Mouse (Mus musculus) c-Kit-positive CD71-negative TER-119-negative erythroid progenitor cells, embryonic 14.5 days (primary cell): ENCODE results near the gene Colgalt1.
A peak's percentile ranks its signal among the peaks of the same experiment; 100 is the strongest.

Experiments used
- DNase-seq: peaks from one replicate; pipeline ENCODE4 v3.0.0-alpha.2; 2013; ENCODE audit warnings: low read depth

Gene Colgalt1

DNA sequence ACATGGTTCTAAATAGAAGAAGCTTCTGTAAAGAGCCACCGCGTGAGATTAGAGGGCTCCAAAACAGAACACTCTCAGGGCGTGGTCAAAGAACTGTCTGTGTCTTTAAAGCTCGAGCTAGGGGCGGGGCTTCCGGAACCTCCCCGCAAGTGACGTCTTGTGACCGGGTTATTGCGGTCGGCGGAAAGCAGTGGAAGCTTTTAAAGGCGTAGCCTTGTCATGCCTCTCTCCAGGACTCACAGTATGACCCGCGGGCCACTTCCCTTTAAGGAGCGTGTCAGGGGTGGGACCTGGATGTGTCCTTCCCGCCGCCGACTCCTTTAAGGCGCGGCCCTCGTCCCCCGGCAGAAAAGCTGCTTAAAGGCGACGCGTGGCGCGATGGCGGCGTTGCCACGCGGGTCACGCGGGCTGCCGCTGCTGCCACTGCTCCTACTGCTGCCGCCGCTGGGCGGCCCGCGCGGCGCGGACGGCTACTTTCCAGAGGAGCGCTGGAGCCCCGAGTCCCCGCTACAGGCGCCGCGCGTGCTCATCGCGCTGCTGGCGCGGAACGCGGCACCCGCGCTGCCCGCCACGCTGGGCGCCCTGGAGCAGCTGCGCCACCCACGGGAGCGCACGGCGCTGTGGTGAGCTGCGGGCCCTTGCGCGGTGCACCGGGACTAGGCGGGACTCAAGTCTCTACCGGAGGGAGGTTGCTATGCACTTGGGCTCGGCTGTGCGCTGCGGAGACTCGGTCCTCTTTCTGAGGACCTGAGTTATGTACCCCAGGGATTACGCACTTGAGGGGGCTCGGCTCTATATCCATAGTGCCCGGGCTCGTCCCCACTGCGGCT is at the start of gene Colgalt1:
Colgalt1 (plus strand) TSS at position 177 of the 830 bp plus-strand sequence.
- peak; percentile 99 for DNase-seq

DNA sequence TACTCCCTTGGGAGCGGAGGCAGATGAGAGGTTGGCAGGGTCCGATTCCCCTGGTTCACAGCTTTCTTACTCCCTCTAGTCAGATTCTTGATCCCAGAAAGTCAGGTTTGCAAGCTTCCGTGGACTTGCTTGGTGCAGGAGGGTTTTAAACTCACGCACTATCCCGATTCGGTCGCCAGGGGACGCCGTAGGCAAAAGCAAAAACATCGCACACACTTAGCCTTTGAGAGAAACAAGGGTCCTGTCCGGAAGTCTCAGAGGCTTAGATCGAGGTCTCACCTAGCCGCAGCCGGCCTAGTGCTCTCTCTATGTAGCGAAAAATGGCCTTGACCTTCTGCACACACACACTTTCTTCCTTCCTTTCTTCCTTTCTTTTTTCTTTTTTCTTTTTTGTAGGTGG is 49.4 kb upstream of the Colgalt1 start:
- DNase-seq: peak; percentile 83

DNA sequence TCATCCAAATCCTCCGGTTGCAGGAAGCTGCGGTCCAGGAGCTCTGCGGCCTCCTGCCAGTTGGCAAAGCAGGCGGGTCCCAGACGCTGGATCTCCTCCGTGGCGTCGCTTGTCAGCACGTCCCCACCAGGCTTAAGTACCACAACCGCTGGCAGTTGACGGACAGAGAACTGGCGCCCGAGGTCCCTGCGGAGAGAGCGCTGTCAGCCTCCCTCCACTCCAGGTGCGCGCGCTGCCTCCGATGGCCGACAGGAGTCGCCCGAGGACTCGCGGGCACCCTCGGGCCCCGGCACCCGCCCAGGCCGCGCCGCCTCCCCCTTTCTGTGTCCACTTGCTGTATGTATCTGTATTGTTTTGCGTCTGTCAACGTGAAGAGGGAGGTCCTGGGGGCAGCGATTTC is 48.0 kb upstream of the Colgalt1 start:
- DNase-seq: peak; percentile 55

DNA sequence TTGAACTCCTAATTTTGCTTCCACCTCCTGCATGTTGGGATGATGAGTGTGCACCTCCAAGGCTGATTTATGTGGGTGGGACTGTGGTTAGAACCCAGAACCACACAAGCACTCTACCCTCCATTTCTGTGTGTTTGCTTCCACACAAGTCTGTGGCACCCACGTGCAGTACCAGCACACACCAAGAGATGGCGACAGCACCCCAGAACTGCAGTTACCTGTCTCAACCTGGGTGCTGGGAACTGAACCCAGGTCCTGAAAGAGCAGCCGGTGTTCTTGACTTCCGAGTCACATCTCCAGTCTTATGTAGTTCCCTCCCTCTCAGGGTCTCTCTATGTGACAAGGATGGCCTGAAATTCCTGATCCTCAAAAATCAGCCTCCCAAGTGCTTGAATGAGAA is 46.8 kb upstream of the Colgalt1 start:
- no peak for DNase-seq

DNA sequence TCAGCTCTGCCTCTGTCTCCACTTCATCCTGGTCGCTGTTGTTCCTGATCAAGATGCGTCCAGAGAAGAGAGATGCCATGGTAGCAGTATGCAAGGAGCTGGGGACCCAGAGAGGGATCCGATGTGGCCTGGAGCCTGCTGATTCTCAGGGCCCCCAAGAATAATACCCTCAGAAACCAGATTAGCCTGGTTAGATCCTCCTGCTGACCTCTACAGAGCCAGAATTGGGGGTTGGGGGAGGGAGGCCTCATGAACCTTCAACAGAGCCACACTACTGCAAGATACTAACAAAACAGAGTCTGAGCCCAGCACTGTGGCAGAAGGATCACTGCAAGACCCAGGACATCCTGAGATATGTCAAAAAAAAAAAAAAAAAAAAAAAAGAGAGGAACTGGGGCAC is 44.3 kb upstream of the Colgalt1 start, which contains the start of gene Nxnl1:
Nxnl1 (minus strand) TSS at position 101 of the 400 bp plus-strand sequence.
- DNase-seq: no peak

DNA sequence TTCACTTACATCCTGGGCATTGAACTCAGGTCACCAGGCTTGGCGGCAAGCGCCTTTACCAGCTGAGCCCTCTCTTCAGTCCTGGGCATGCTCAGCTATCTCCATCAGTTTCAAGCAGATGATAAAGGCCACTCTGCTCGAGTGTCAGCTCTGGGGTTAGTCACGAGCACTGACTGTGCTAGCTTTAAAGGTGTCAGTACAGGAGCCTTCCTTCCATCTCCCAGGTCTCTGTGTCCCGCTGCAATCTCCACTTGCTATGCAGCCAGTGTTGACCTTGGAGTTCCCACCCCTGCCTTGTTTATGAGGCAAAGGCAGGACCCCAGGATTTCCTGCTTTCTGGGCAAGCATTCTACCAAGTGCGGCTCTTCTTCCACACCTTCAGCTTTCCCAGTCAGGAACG is 43.2 kb upstream of the Colgalt1 start:
- no peak for DNase-seq

DNA sequence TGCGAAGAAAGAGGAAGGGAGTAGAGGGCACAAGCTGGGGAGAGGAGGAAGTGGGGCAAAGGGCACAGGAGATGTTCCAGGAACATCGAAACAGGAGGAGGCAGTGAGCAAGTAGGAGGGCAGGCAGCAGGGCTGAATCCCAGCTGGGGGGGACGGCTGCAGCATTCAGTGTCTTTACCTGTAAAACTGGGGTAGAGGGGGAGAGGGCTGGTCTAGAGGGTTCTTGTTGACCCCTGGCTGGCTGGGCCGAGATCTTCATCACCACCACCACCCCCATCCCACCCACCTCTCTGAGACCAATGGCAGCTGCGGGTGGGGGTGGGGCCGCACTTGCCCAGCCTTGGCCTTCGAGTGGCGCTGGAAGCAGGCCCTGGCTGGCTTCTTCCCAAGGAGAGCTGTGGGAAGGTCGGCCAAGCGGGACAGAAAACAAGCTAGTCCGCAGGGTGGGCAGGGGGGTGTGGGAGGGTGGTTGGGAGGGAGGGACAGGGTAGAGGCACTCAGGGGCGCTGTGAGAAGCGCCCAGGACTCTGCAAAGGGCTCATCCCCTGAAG is 42.3 kb upstream of the Colgalt1 start, which contains the start of gene Slc27a1:
Slc27a1 (plus strand) TSS at position 496 of the 551 bp plus-strand sequence.
- no peak for DNase-seq

DNA sequence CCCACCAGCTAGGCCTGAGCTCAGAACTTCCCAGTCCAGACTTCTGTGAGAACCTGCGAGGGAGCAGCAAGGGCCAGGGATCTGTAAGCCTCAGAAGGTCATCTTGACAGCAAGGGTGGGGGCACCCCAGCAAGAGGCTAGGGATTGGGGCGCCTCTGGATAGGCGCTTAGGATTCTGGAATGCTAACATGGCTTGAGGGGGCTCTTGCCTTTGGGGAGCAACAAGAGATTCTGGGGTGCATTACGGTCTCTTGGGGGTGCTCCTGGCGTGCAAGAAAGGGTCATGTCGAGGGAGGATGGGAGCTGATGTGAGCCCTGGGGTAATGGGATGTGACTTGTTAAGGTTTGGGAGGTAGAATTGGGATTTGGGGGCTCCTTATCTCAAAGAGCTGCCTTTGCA is 41.9 kb upstream of the Colgalt1 start:
- DNase-seq: no peak

DNA sequence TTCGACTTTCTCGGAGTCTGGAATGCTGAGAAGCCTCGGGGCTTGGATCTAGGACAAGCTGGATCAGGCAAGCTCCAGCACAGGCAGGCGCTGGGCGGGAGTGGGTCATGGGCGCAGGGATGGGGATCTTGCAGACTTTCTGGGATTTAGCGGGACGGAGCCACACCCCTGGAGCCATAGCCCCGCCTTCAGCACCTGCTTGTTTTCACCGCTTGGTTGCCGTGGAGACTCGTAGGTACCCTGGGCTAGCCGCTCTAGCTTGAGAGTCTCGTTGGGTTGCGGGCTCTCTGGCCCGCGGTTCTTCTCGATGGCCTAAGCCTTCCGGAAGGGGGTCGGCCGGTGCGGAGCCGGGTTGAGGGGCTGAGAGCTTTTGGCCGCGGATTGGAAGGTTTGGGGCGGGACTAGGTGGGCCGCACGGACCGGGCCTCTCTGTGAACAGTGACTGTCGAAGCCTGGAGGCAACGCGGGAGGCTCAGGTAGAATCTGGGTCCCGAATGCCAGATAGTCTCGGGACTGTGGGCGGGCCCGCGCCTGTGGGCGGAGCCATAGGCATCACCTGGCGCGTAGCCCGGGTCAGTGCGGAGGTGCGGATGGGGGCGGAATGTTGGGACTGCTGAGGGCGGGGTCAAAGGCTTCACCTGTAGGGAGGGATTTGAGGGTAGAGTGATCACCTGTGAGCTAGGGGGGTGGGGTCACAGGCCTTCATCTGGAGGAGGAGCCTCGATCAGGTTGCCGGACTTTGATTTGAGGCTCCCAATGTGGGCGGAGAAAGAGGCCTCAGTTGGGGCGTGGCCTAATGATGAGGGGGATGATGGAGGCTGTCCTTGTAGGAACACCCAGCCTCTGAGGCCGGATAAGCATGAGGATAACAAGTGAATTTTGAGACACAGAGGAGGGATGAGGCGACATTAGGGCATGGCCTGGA is 41.2 kb upstream of the Colgalt1 start:
- DNase-seq: peak; percentile 77

DNA sequence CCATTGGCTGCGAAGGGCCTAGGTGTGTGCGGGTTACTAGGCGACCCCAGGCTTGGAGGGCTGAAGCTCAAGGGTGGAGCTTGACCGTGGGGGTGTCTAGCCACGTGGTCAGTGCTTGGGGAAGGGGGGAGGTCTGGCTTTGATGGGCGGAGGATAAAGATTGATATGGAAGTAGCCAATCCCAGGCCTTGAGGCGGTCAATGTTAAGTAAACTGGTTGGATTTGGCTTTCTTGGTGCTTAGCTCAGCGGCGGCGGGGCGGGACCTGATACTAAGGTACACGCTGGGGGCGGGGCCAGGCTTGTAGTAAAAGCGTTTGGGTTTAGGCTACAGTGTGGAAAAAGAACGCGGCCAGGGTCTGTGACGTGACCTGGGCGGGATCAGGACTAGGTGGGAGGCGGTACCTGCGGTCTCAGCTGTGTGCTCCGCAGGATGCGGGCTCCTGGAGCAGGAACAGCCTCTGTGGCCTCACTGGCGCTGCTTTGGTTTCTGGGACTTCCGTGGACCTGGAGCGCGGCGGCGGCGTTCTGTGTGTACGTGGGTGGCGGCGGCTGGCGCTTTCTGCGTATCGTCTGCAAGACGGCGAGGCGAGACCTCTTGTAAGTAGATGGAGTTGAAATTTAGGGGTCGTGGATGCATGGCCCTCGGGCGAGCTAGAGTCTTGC is 40.4 kb upstream of the Colgalt1 start:
- peak; percentile 89 for DNase-seq

DNA sequence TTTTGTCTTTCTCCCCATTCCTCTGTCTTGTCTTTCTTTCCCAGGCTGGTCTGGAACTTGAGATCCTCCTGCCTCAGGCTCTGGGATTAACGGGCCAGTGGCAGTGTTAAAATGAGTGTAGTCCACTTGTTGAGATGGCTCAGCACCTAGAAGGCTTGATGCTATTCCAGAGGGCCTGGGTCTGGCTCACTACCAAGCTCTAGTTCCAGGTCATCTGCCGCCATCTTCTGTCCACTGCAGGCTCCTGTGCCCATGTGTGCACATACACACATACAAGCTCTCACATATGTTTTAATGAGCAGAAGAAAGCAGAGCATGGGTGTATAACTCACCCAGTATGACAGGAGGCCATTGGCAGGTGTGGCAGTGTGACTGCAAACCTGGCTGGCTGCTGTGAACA is 38.7 kb upstream of the Colgalt1 start:
- DNase-seq: no peak

DNA sequence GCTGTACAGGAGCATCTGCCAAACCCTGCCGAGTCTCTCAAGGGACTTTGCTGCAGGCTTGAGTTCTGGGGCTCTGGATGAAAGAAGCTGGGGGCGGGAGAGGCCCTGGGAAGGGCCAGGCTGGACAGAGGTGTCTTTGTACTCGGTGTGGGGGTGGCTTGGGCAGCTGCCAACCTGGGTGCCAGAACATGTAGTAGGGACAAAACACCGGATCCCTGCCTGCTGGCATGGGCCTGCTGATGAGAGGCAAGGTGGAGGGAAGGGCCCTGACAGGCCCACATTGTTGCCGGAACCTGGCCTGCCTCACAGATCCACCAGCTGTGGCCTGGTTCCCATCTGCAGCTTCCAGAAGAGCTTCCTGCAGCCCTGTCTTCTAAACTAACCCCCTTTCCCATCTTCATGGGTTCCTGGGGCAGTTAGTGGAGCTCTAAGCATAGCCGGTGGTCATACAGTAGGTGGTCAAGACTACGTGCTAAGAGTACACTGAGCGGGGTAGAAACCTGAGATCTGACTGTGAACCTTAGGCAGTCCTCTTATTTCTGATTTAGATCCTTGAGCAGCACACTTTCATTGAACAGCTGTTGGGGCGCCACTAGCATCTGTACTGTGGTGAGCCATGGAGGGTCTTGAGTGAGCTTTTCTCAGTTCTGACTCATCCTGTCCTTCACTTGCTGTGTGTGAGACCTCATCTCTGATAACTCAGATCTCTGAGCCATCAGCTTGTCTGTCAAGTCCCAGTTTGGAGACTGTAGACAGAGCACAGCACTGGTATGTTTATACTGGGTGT is 37.8 kb upstream of the Colgalt1 start:
- no peak for DNase-seq

DNA sequence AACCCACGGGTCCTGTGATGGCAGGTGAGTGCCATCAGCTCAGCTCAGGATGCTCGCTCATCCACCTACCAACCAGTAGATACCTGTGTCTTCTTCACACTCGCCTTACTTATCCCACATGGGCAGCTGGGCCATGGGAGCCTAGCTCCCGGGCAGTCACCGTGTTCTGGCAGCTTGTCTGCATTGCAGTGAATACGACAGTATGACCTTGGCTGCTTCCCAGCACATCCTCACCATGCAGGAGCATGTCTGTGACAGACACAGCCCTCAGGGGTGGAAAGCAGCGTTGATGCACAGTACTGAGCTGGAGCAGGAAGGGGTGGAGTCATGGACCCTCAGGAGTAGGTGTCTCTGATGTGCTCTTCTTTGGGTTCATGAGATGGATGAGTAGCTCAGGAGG is 36.4 kb upstream of the Colgalt1 start:
- no peak for DNase-seq

DNA sequence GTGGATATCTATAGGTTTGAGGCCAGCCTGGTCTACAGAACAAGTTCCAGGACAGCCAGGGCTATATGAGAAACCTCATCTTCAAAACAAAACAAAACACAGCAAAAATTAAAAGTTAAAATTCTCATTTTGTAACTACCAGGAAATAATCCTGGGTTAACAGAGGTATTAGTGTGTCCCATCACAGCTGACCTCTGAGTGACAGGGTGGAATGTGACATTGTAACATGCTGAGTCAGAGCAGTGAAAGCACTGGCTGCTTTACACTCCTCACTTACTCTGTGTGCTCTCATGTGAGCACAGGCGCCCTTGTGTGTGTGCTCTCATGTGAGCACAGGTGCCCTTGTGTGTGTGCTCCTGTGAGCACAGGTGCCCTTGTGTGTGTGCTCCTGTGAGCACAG is 35.8 kb upstream of the Colgalt1 start:
- no peak for DNase-seq

DNA sequence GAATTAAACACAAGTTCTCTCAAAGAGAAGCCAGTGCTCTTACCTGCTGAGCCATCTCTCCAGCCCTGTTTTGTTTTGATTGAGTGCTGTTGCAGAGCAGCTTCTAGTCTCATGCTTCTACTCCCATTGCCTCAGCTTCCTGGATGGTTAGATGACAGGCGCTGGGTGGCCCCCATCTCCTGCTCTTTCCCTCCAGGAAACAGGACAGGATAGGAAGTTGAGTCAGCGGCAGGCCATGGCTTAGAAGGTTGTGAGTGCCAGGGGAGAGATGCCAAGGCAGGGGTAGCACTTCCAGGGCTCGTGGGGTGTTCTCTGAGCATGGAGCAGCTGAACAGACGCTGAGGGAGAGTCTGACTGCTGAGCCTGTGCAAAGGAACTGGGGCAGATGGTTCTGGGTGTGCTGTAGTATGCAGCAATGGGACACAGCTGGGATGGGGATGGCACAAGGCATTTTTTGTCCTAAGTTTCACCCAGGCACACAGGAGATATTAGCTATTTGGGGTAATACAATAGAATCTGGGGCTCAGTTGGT is 32.9 kb upstream of the Colgalt1 start:
- no peak for DNase-seq

DNA sequence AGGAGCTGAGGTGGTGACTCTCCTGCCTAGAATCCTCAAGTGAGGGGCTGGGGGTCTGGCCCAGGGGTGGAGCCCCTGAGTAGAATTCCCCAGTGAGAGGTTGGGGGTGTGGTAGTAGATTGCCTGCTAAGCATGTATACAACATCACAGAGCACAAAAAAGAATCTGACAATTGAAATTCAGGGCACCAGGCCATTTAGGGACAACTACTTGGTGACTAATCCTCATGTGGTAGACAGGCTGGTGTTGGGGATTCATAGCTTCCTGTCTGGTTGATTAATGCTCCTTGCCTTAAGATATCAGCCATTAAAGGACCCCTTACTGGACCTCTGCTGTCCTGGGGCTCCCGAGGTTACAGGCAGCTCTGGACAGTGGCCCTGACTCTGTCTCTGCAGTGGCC is 31.8 kb upstream of the Colgalt1 start:
- no peak for DNase-seq

DNA sequence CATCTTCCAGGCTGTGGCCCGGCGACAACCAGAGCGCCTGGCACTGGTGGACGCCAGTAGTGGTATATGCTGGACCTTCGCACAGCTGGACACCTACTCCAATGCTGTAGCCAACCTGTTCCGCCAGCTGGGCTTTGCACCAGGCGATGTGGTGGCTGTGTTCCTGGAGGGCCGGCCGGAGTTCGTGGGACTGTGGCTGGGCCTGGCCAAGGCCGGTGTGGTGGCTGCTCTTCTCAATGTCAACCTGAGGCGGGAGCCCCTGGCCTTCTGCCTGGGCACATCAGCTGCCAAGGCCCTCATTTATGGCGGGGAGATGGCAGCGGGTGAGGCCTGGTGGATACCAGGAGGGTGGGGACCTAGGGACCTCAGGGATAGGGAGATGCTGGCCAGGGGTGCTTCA is 31.3 kb upstream of the Colgalt1 start:
- DNase-seq: no peak

DNA sequence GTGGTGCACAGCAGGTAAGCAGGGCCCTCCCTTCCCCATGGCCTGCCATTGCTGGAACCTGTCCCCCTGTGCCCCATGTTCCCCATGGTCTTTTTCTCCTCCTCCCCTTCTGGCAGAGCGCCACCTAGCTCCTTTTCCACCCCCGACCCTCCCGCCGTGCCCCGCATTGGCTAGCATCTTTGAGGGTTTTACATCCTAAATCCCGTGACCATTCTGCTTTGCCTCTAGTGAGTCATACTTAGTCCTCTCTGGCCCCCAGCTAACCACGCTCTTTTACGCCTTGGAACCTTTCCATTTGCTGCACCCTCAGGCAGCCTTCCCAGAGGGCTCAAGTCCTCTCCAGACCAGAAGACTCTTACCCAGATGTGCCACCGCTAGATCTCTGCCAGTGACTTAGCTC is 30.6 kb upstream of the Colgalt1 start:
- DNase-seq: no peak

DNA sequence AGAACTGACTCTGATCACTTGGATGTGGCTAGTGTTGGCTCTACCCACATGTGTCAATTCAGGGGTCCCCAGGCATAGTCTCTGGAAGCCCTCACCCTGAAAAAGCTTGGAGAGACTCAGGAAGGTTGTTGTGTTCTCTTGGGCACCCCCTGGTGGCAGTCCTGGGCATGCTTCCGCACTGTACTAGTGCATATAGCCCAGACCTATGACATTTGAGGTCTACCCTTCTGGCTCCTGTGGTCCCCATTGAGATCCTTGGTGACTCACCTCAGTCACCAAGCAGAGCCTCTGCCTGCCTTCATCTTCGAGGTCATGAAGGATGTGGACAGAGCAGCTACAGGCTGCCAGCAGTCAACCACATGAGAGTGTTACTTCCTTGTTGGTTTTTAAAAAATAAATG is 23.9 kb upstream of the Colgalt1 start:
- no peak for DNase-seq

DNA sequence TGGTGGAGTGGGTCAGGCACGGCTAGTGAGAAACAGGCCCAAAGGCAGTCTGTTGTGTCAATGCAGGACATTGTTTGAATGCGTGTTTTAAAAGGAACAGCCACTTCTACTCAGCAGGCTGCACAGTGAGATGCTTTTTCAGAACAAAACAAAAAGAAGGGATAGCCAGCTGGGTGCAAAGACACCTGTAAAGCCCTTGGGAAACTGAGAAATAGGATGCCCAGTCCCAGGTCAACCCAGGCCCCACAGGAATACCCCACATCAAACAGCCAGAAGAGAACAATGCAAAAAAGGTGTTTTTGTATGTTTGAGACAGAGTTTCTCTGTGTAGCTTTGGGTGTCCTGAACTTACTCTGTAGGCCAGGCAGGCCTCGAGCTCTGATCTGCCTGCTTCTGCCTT is 22.0 kb upstream of the Colgalt1 start:
- DNase-seq: no peak

DNA sequence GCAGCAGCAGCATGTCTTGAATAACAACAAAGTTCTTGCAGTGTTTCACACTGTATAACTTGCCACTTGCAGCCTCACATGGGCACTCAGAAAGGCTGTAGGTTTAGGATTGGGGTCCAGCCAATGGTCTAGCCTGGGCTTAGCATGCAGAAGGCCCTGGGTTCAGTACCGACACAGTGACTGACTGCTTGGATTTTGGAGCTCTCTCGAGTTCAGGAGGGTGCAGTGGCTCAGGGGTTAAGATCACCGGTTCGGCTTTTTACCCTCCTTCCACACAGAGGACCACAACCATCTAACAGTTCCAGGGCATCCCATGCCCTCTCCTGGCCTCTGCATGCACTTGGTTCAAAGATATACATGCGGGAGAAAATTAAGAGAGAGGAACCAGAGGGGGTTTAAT is 19.8 kb upstream of the Colgalt1 start:
- no peak for DNase-seq
